Mouse (Mus musculus) left cerebral cortex, postnatal 36 days (tissue): ENCODE measurements around the gene Pomc. TPM values are rescaled to one million over a fixed set of nuclear protein-coding genes. Genes with fewer than 3 reads are reported as not detected.
"Not testable (repeated sequence)": the region's sequence is repeated elsewhere in the genome, so short reads cannot be mapped to it uniquely, and the experiment has no call there.

Experiments used
- DNase-seq, 2 experiments: peaks; one replicate each; pipeline ENCODE4 v3.0.0; 2021 to 2022; ENCODE audit warnings: low spot score in 2 of 2, mixed read lengths in 1 of 2
- intact Hi-C: fragments of 180-260 bp; cut with DNase I; formaldehyde crosslinking; loops from one replicate; pipeline ENCODE4 v1.15.1; 2025
- total RNA-seq, 2 experiments: library from RNA; stranded (reverse); gene quantifications; 2 replicates each; pipeline ENCODE4 v1.2.3; 2021

The Pomc gene
- total RNA-seq, result 1 to 10 TPM; 1.6 to 3.2 TPM

DNA sequence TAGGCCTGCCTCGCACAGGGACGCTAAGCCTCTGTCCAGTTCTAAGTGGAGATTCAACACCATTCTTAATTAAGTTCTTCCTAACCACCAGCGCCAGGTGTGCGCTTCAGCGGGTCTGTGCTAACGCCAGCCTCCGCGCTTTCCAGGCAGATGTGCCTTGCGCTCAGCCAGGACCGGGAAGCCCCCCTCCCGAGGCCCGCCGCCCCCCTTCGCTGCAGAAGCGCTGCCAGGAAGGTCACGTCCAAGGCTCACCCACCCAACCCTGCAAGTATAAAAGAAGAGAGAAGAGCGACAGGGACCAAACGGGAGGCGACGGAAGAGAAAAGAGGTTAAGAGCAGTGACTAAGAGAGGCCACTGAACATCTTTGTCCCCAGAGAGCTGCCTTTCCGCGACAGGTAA, at the start of gene Pomc:
TSS of gene Pomc (plus strand) at position 301 of the 400 bp plus-strand sequence.
- DNase-seq, result no peak
- intact Hi-C loops, result no loop called here

DNA sequence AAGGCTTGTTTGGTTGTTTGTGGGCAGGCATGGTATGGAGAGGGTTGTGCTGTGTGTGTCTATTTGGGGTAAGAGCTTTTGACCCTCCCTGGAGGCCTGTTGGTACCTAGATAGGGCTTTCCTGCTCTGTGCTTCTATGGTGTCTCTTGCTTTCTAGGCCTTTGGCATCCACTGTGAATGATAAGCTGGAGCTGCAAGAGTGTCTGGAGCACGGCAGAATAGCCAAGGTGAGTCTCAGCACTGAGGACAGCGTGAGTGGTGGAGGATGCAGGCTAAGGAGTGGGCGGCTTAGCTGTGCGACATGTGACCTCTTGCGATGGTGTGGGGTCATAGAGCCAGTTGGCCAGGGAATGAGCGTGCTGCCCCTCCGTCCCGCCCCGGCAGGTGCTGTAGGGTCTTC, 49.3 kb upstream of the Pomc start:
- intact Hi-C loops, result no loop called here
- no peak for DNase-seq

DNA sequence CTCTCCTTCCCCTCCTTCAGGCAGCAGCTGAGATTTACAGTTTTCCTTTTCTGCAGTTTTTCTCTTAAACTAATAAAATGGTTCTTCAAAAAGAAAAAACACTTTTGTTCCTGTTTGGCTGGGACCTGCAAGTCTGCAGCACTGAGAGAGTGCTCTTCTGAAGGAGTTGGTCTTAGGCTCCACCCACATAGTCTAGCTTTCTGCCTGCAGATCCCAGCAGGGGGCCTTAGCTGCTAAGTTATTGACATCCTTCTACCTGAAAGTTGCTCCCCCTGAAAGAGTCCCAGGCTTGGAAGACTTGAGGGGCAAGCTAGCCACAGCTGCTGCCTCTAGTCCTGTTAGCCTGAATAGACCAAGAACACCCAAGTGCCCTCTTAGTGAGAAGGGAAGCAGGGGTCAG, 48.4 kb upstream of the Pomc start:
- intact Hi-C loops, result no loop called here
- no peak for DNase-seq

DNA sequence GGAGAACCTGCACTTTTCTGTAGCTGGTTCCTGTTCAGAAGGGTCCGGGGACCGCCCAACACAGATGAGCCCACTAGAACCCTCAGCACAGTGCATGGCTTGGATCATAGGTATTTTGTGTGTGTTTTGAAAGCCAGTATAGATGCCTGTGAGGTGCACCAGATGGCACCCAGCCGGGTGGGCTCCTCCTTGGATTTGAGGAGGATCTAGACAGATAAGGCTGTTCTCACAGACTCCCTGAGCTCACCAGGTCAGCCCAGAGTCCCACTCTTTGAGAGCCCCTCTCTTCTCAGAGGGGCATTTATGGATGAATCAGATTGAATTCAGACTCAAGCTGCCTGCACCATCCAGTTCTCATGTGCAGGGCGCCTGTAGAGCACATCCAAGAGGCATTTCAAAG, 47.7 kb upstream of the Pomc start:
- no peak for DNase-seq
- intact Hi-C loops, result no loop called here

DNA sequence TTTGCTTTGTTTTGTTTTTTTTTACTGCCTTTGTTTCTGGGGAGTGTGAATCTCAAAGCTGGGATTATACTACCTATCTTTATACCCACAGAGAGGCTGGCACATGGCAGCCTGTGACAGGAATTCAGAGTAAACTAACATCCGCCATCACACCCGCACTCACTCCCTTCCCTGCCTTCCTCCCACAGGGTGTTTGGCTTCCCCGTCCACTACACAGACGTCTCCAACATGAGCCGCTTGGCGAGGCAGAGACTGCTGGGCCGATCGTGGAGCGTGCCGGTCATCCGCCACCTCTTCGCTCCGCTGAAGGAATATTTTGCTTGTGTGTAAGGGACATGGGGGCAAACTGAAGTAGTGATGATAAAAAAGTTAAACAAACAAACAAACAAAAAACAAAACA, 47.3 kb upstream of the Pomc start:
- DNase-seq, result no peak
- intact Hi-C loops, result no loop called here

- intact Hi-C loops, result no loop called here
- no peak for DNase-seq
These were observed 44.2 kb upstream of the Pomc start for GRCm38 (mm10) chr12:3910466-3911093.

DNA sequence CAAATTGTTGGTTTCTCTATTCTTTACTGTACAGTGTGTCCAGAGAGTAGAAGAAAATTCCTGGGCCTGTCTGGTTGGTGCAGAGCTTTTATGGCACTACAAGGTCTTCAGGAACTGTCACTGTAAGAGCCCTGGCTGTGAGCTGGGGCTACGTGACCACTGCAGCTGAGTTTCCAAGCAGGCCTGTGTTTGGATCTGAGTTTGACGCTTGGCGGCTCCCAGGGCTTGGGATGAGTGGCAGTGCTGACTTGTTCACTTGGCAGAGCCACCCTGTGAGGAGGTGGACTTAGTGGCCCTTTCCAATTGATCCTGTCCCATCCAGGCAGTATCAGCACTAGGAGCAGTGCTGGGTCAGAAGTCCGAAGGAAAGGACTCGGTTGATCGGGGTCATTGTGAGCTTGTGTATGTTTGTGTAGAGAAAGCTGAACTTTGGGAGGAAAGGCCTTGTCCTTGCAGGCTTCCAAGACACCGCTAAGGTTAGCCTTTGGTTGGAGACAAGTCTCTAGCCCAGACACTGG, 42.9 kb upstream of the Pomc start:
- intact Hi-C loops, result no loop called here
- DNase-seq, result no peak

DNA sequence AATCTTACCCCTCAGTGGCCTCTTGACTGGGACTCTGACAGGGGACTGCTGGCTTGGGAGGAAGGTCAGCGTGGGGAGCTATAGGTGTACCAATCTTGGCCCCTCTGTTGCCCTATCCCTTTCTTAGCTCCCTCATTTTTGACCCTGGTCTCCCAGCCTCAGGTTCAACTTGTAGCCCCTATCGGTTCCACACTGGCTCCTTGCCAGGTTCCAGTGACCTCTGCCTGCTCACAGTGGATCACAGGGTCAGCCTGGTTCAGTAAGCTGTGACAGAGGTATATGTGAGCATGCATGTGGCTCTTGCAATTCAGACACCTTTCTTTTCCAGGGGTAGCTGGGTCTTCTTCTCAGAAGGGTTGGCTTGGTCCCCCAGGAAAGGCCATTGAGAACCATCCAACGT, 38.9 kb upstream of the Pomc start:
- DNase-seq, result no peak
- intact Hi-C loops, result no loop called here

DNA sequence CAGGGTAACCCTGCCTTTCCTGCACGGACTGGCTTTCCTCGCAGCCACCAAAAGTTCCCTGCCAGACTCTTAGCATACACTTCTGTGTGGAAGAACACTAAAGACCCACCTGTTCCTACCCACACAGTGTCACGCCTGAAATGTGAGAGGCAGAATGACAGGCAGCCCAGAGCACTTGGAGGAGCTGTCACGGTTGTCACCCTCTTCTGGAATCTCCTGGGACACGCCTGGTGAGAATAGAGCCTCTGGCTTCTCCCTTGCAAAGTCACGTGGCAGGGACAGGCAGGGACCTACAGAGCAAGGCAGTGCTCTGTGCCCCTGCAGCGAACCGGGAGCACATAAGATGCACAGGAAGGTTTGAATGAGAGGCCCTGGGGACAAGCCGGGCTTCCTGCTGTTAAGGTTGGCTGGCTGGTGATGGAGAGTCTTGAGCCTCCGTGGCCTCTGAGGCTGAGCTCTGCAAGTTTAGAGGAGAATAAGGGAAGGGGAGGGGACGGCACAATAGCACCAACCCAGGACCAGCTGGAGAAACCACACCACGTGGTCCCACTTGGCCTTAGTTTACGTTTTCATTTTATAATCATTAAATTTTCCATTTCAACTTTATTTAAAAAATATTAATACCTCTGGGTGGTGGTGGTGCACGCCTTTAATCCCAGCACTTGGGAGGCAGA, 36.9 kb upstream of the Pomc start:
- DNase-seq, result no peak
- intact Hi-C loops, result no loop called here

- intact Hi-C loops, result no loop called here
- DNase-seq, result no peak
These were observed 36.2 kb upstream of the Pomc start for GRCm38 (mm10) chr12:3918577-3918976.

- no peak for DNase-seq
- intact Hi-C loops, result no loop called here
These were observed 35.3 kb upstream of the Pomc start for GRCm38 (mm10) chr12:3919423-3919822.

- peak; percentile 52 to 55 for DNase-seq
- intact Hi-C loops, result loop anchor here (1.0 to 5.0 kb wide), 2 partner anchors 56 to 154 kb away; no protein-coding TSS in a partner anchor
These were observed 28.6 kb upstream of the Pomc start for GRCm38 (mm10) chr12:3926127-3926526.

GRCm38 (mm10) chr12:3928841-3929240, 25.9 kb upstream of the Pomc start:
- peak in 1 of 2 experiments; percentile 33 for DNase-seq
- intact Hi-C loops, result loop anchor here (5.0 kb wide), 1 partner anchor 53 kb away; no protein-coding TSS in a partner anchor

DNA sequence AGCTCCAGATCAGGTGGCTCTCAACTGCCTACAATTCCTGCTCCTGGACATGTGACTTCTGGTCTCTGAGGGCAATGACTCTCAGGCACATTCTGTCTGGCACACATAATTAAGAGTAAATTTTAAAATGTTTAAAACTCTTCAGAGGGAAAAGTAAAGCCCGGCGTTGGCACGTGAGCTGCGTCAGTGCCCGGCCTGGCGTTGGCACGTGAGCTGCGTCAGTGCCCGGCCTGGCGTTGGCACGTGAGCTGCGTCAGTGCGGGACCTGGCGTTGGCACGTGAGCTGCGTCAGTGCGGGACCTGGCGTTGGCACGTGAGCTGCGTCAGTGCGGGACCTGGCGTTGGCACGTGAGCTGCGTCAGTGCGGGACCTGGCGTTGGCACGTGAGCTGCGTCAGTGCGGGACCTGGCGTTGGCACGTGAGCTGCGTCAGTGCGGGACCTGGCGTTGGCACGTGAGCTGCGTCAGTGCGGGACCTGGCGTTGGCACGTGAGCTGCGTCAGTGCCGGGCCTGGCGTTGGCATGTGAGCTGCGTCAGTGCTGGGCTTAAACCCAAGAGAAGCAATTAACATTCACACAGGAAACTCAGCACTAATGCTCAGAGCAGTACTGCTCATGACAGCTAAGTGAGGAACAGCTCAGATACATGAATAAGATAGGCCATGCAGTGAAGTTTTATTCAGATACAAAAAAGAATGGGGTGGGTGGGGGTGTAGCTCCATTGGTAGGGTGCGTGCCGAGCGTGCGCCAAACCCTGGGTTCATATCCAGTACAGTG, 24.5 kb upstream of the Pomc start:
- peak; percentile 45 to 70 for DNase-seq
- intact Hi-C loops, result not testable (repeated sequence)

GRCm38 (mm10) chr12:3942026-3942425, 12.7 kb upstream of the Pomc start:
- intact Hi-C loops, result no loop called here
- DNase-seq, result no peak

DNA sequence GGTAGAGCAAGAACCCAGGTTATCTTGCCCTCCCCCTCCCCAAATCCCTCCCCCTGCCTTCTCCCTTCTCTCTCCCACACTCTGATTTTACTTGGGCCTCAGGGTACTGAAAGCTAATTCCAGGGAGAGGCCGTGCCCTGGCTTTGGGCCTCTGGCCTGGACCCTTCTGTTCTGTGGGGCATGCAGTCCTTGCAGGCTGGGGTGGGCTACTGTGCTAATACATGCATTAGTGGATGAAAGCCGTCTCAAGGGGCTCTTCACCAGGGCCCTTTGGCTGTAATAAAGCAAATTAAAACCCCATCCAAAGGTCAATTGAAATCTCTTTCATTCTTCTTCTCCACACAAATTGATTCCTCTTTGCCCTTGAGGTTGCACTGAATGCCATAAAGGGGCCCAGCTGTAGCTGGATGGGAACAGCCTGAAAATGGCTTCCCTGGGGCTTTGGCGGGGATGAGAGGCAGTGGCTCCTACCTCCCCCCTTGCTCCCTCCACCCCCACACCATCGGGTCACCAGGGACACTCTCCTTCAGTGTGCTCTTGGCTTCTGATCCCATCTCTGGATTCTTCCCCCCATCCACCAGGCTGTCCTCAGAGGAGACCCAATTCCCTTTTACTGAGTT, 10.2 kb upstream of the Pomc start:
- DNase-seq, result no peak
- intact Hi-C loops, result no loop called here

DNA sequence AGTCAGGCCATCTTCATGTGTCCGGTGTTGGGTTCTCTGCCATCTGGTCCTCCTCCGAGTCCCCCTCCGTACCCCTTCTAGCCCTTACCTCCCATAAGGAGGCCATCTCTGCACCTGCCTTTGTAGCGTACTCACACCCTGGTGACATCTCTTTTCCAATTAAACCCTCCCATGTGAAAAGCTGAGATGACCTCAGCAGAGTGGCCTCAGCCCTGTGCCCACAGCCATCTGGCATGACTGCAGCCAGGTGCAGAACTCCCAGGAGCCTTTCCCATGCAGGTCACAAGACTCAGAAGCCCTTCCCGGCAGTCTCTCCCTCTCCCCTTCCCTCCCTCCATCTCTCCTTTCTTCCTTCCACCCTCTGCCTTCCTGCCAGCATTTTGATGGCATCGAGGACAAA, 7.2 kb upstream of the Pomc start:
- DNase-seq, result no peak
- intact Hi-C loops, result no loop called here

GRCm38 (mm10) chr12:3955371-3955770, 620 bp downstream of the Pomc start:
- DNase-seq, result no peak
- intact Hi-C loops, result no loop called here

DNA sequence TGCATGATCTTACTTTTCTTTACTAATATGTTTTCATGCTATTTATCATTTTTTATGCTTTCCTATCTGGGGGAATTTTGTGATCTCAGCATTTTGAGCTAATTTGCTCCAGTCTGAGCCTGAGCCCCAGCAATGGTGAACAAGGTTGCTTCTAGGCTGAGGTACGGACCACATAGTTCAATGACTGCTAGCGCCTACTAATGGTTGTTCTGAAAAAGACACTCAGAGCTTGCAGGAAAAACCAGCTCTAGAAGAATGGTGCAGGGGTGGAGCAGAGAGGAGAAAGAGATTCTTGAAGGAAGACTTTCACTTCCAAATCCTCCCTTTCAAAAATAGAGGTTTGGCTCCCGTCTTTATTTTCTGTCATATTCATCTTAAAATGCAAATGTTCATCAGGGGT, 1.6 kb downstream of the Pomc start:
- no peak for DNase-seq
- intact Hi-C loops, result no loop called here
